Mouse (Mus musculus): ENCODE results near the gene Synpo2. TPM values are rescaled to one million over a fixed set of nuclear protein-coding genes. Genes with fewer than 3 reads are reported as not detected.

Synpo2 gene
- polyA plus RNA-seq, 1 experiment, result 7.2 TPM

DNA sequence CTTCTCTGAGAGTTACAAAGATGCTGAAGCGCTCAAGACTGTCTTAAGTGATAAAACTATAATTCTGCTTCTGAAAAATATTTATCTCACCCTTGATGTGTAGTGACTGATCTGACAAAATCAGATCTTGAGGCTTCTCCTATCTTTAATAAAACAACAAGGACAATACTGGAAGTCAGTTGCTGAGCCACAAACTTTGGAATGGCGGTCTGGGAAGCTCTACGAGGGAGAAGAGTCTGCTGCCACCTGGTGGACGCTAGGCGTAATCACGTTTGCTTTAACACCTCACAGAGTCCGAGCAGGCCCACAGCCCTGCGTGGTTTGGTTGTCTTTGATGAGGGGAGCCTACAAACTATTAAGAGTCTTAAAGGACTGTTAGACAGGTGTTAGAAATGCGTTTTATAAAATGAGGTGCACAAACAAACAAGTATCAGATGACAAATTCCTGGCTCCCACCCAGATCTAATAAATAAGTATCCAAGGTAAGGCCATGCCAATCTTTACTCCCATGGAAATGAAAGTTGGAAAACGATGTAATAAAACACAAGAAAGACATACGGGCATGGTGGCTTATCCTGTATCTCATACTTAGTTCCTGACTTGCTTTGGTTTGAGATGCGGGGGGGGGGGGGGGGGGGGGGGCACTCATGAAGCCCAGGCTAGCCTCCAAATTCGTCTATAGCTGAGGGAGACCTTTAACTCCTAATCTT, 132.6 kb downstream of the Synpo2 start:
- Histone ChIP-seq H3K4me3 (ENCODE audit: insufficient read depth, poor library complexity, severe bottlenecking) (no peak overlapping the region), H3ac (ENCODE audit: control insufficient read depth, insufficient read length, low read depth) (no peak overlapping the region), H3K27me3 (ENCODE audit: control insufficient read depth, insufficient read depth, insufficient read length) (no peaks in the 10 kb centered on the region), H3K79me3 (ENCODE audit: low read depth) (no peaks in the 10 kb centered on the region), H3K79me2 (ENCODE audit: control insufficient read depth, insufficient read depth) (no peaks in the 10 kb centered on the region), H3K36me3 (ENCODE audit: control insufficient read depth, insufficient read depth) (no peaks in the 10 kb centered on the region)
- no peak for TF ChIP-seq USF1 (IDR thresholded peaks at IDR 0.05; ENCODE audit: low read depth)
- peak; percentile 74 for TF ChIP-seq CTCF (IDR thresholded peaks at IDR 0.05; ENCODE audit: control insufficient read depth, insufficient read depth, insufficient read length)

DNA sequence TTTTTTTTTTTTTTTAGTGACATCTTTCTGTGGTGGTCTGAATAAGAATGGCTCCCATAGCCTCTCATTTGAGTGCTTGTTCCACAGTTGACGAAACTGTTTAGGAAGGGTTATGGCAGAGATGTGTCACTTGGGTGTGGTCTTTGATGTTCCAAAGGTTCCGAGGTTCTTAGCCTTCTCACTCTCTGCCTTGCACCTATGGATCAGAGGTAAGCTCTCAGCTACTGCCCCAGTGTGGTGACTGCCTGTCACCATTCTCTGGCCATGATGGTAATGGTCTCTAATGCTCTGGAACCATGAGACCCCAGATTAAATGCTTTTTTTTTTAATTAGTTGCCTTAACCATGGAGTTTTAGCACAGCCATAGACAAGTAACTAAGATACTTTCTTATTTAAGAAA, 134.2 kb downstream of the Synpo2 start:
- H3K79me3 ChIP-seq (ENCODE audit: low read depth), result no peaks in the 10 kb centered on the region
- no peaks in the 10 kb centered on the region for H3K79me2 ChIP-seq (ENCODE audit: control insufficient read depth, insufficient read depth)
- no peak overlapping the region for H3ac ChIP-seq (ENCODE audit: control insufficient read depth, insufficient read length, low read depth)
- no peaks in the 10 kb centered on the region for H3K36me3 ChIP-seq (ENCODE audit: control insufficient read depth, insufficient read depth)
- H3K4me3 ChIP-seq (ENCODE audit: insufficient read depth, poor library complexity, severe bottlenecking), result no peak overlapping the region
- TF ChIP-seq MYOD1 (IDR thresholded peaks at IDR 0.05; ENCODE audit: control insufficient read depth, insufficient read length, low read depth) (no peak), USF1 (IDR thresholded peaks at IDR 0.05; ENCODE audit: low read depth) (no peak), MAX (IDR thresholded peaks at IDR 0.05) (no peak), FOSL1 (IDR thresholded peaks at IDR 0.05; ENCODE audit: insufficient read depth, low read length, poor library complexity, severe bottlenecking) (no peak), CTCF (IDR thresholded peaks at IDR 0.05; ENCODE audit: control insufficient read depth, insufficient read depth, insufficient read length) (no peak), MYOG (IDR thresholded peaks at IDR 0.05; ENCODE audit: control insufficient read depth, extremely low read depth, insufficient read length) (no peak), CEBPB (IDR thresholded peaks at IDR 0.05; ENCODE audit: low read depth) (no peak)
- no peaks in the 10 kb centered on the region for H3K27me3 ChIP-seq (ENCODE audit: control insufficient read depth, insufficient read depth, insufficient read length)

DNA sequence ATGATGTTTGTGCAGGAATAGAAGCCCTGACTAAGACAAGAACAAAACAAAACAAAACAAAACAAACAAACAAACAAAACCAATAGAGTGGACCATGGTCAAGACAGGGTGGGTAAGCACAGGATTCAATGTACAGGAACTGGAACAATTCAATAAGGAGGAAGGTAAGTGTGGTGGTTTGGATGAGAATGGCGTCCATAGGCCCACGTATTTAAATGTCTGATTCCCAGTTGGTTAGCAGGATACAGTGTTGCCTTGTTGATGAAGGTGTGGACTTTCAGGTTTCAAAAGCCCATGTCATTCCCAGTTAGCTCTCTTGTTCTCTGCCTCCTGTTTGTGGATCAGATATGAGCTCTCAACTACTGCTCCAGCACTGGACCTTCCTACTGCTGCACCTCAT, 140.8 kb downstream of the Synpo2 start:
- no peak overlapping the region for H3K4me3 ChIP-seq (ENCODE audit: insufficient read depth, poor library complexity, severe bottlenecking)
- H3K36me3 ChIP-seq (ENCODE audit: control insufficient read depth, insufficient read depth), result no peaks in the 10 kb centered on the region
- H3K79me2 ChIP-seq (ENCODE audit: control insufficient read depth, insufficient read depth), result no peaks in the 10 kb centered on the region
- H3K27me3 ChIP-seq (ENCODE audit: control insufficient read depth, insufficient read depth, insufficient read length), result no peaks in the 10 kb centered on the region
- TF ChIP-seq CTCF (IDR thresholded peaks at IDR 0.05; ENCODE audit: control insufficient read depth, insufficient read depth, insufficient read length), result no peak
- TF ChIP-seq MYOD1 (IDR thresholded peaks at IDR 0.05; ENCODE audit: control insufficient read depth, insufficient read length, low read depth), result no peak
- no peak for TF ChIP-seq USF1 (IDR thresholded peaks at IDR 0.05; ENCODE audit: low read depth)
- no peak for TF ChIP-seq FOSL1 (IDR thresholded peaks at IDR 0.05; ENCODE audit: insufficient read depth, low read length, poor library complexity, severe bottlenecking)
- no peak for TF ChIP-seq MYOG (IDR thresholded peaks at IDR 0.05; ENCODE audit: control insufficient read depth, extremely low read depth, insufficient read length)
- TF ChIP-seq MAX (IDR thresholded peaks at IDR 0.05), result no peak
- no peak for TF ChIP-seq CEBPB (IDR thresholded peaks at IDR 0.05; ENCODE audit: low read depth)
- H3ac ChIP-seq (ENCODE audit: control insufficient read depth, insufficient read length, low read depth), result no peak overlapping the region
- H3K79me3 ChIP-seq (ENCODE audit: low read depth), result no peaks in the 10 kb centered on the region

DNA sequence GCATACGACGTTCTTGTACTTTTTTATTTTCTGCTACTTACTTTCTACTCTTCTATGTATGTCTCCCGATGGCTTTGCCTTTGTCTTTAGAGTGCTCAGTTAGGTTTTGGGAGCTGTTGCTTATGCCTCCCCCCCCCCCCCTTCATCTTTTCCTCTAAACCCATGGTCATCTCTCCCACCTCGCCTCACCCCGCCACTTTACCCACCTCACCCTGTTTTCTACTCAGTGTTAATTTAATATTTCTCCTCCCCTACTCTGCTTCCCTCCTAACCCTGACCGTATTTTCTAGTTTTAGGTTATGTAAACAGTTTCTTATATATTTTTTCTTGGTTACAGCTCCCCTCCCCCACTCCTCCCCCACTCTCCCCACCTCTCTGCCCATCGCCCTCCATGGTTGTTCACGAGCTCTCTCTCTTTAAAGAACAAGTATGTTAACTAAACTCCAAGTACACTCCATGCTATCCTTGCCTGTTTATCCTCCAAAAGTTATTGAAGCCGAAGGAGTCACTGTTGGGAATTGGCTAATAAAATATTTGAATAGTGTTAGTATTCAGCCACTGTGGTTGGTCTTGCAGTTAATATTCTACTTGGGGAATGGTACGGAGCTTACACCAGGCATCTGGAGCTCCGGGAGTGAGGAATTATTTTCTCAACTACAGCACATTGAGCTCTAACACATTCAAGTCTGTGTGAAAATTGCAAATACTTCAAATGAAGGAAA, 142.1 kb downstream of the Synpo2 start:
- TF ChIP-seq MYOD1 (IDR thresholded peaks at IDR 0.05; ENCODE audit: control insufficient read depth, insufficient read length, low read depth) (no peak), CEBPB (IDR thresholded peaks at IDR 0.05; ENCODE audit: low read depth) (no peak), FOSL1 (IDR thresholded peaks at IDR 0.05; ENCODE audit: insufficient read depth, low read length, poor library complexity, severe bottlenecking) (no peak), CTCF (IDR thresholded peaks at IDR 0.05; ENCODE audit: control insufficient read depth, insufficient read depth, insufficient read length) (no peak), MYOG (IDR thresholded peaks at IDR 0.05; ENCODE audit: control insufficient read depth, extremely low read depth, insufficient read length) (no peak)
- Histone ChIP-seq H3K4me3 (ENCODE audit: insufficient read depth, poor library complexity, severe bottlenecking) (no peak overlapping the region), H3K27me3 (ENCODE audit: control insufficient read depth, insufficient read depth, insufficient read length) (no peaks in the 10 kb centered on the region), H3K36me3 (ENCODE audit: control insufficient read depth, insufficient read depth) (no peaks in the 10 kb centered on the region), H3K79me3 (ENCODE audit: low read depth) (no peaks in the 10 kb centered on the region), H3K79me2 (ENCODE audit: control insufficient read depth, insufficient read depth) (no peaks in the 10 kb centered on the region), H3ac (ENCODE audit: control insufficient read depth, insufficient read length, low read depth) (no peak overlapping the region)

DNA sequence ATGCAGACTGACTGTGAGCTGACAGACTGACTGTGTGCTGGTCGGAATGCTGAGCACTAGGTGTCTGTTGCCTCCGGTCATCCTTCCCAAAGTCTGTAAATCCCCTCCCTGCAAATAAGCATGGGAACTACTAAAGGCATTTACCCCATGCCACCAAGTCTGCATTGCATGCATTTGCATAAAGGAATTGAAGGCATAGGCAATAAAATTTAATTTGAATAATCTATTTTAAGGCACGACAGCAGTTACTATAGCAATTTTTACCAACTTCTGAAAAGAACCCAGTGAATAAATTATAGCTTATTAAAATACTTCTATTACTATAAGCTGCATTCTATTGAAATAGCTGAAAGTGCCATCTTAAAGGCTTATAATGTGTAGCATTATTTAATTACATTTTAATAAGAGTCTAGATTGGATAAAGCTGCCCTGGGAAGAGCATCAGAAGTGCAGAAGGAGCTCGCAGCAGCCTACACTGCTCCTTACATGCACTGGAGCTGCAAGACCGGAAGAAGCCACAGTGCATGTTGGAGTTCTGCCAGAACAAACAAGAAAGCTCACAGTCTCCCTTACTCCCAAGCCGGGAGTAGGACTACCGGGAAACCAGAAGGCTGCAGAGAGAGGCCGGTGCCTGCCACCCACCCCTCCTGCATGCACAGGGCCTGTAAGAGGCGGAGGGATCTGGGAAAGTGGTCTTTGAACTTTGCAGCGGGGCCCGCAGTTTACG, 142.9 kb downstream of the Synpo2 start:
- no peak for TF ChIP-seq MYOD1 (IDR thresholded peaks at IDR 0.05; ENCODE audit: control insufficient read depth, insufficient read length, low read depth)
- no peak for TF ChIP-seq FOSL1 (IDR thresholded peaks at IDR 0.05; ENCODE audit: insufficient read depth, low read length, poor library complexity, severe bottlenecking)
- no peak for TF ChIP-seq USF1 (IDR thresholded peaks at IDR 0.05; ENCODE audit: low read depth)
- no peak for TF ChIP-seq CTCF (IDR thresholded peaks at IDR 0.05; ENCODE audit: control insufficient read depth, insufficient read depth, insufficient read length)
- TF ChIP-seq MAX (IDR thresholded peaks at IDR 0.05), result no peak
- no peak for TF ChIP-seq CEBPB (IDR thresholded peaks at IDR 0.05; ENCODE audit: low read depth)
- TF ChIP-seq MYOG (IDR thresholded peaks at IDR 0.05; ENCODE audit: control insufficient read depth, extremely low read depth, insufficient read length), result no peak
- H3K27me3 ChIP-seq (ENCODE audit: control insufficient read depth, insufficient read depth, insufficient read length), result no peaks in the 10 kb centered on the region
- H3K79me3 ChIP-seq (ENCODE audit: low read depth), result no peaks in the 10 kb centered on the region
- H3K36me3 ChIP-seq (ENCODE audit: control insufficient read depth, insufficient read depth), result no peaks in the 10 kb centered on the region
- no peaks in the 10 kb centered on the region for H3K79me2 ChIP-seq (ENCODE audit: control insufficient read depth, insufficient read depth)
- H3K4me3 ChIP-seq (ENCODE audit: insufficient read depth, poor library complexity, severe bottlenecking), result no peak overlapping the region
- H3ac ChIP-seq (ENCODE audit: control insufficient read depth, insufficient read length, low read depth), result no peak overlapping the region

All from C2C12 (cell line).